Mouse (Mus musculus) embryonic facial prominence, embryonic 14.5 days (tissue): ENCODE results near the gene Nbdy. TPM values are rescaled to one million over a fixed set of nuclear protein-coding genes. Genes with fewer than 3 reads are reported as not detected.

Experiments
- ATAC-seq: fragments of 200-750 bp; cut with Nextera tagmentation; 2 replicates; pipeline ENCODE4 v1.8.0; 2017; ENCODE audit warnings: low read depth, moderate number of reproducible peaks, moderate TSS enrichment
- DNase-seq: peaks from one replicate; pipeline ENCODE4 v3.0.0-alpha.2; 2015; ENCODE audit warnings: low spot score
- H3K27ac ChIP-seq: fragments of 300-500 bp; sonication (generic); replicated peaks from 2 replicates; pipeline ENCODE4 v1.5.1; 2014; ENCODE audit warnings: low read depth, mild to moderate bottlenecking, low read length, moderate library complexity
- H3K27me3 ChIP-seq: fragments of 300-500 bp; sonication (generic); replicated peaks from 2 replicates; pipeline ENCODE4 v1.6.1; 2014; ENCODE audit warnings: low read length; ENCODE audit not compliant: control insufficient read depth, insufficient read depth
- H3K36me3 ChIP-seq: fragments of 300-500 bp; sonication (generic); 2 replicates; pipeline ENCODE4 v1.6.1; 2014; ENCODE audit warnings: low read length, mixed read lengths; ENCODE audit not compliant: control insufficient read depth, insufficient read depth
- H3K4me1 ChIP-seq: fragments of 300-500 bp; sonication (generic); 2 replicates; pipeline ENCODE4 v1.6.1; 2014; ENCODE audit warnings: antibody characterized with exemption, low read length; ENCODE audit not compliant: control insufficient read depth, insufficient read depth
- H3K4me2 ChIP-seq: fragments of 300-500 bp; sonication (generic); 2 replicates; pipeline ENCODE4 v1.6.1; 2014; ENCODE audit warnings: low read depth, mild to moderate bottlenecking, low read length, moderate library complexity, mixed read lengths
- H3K4me3 ChIP-seq: fragments of 300-500 bp; sonication (generic); 2 replicates; pipeline ENCODE4 v1.5.1; 2014; ENCODE audit warnings: low read depth, mild to moderate bottlenecking, low read length
- H3K9ac ChIP-seq: fragments of 300-500 bp; sonication (generic); 2 replicates; pipeline ENCODE4 v1.6.1; 2014; ENCODE audit warnings: low read depth, mild to moderate bottlenecking, low read length, moderate library complexity, mixed read lengths
- H3K9me3 ChIP-seq: fragments of 300-500 bp; sonication (generic); 2 replicates; pipeline ENCODE4 v1.6.1; 2016; ENCODE audit warnings: low read length; ENCODE audit not compliant: control insufficient read depth
- WGBS: fragments of 180-500 bp; shearing (Covaris S2); extraction: QIAGEN DNeasy Blood & Tissue Kit; methylation state at CpG from one replicate; pipeline ENCODE4 v1.1.7; 2014; 5-methylcytosine and 5-hydroxymethylcytosine counted together
- polyA plus RNA-seq: library from polyadenylated mRNA; unstranded; fragments of >200 nt; fragmentation: Nextera tagmentation; extraction: Ambion mirVana; gene quantifications from 2 replicates; pipeline ENCODE4 v1.2.1, GENCODE M21; 2014

The Nbdy gene
- 120 and 124 TPM in 2 replicates for polyA plus RNA-seq

DNA sequence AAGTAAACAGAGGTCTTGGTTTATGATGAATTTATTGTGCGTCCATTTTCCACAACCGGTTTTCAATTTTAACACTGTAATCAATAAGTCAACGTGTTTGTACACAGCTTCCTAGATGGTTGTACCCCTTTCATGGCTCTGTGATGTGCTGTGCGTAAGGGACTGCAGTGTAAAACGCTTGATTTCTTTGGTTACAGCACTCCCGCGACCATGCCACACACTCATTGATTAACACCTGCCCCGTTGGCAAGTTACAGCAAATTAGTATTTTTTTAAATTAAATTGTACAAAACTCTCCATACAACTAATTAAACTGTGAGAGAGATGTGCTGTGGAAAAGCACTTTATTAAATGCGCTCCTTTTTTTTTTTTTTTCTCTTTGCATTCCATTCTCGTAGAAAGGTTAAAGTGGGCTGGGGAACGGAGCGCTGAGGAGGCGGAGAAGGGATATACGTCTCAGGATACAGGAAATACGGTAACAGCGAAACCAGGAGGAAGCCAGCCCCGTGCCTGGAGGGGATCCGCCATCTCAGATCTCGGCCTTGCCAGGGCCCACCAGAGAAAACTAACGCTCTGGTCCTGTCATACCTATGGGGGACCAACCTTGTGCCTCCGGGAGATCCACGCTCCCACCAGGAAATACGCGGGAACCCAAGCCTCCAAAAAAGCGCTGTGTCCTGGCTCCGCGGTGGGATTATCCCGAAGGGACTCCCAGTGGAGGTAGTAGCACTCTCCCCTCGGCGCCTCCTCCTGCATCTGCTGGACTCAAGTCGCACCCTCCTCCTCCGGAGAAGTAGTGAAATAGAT lies at the start of gene Nbdy:
Gene Nbdy, plus strand, starts transcription at position 481 of the 807 bp plus-strand sequence.
- Histone ChIP-seq H3K4me1 (no peaks in the 10 kb centered on the region), H3K27ac (peak within 1 kb of the TSS; percentile 87), H3K9ac (peak within 1 kb of the TSS; percentile 74), H3K9me3 (no peaks in the 10 kb centered on the region), H3K4me3 (peak within 1 kb of the TSS; percentile 52), H3K36me3 (0 out of 2 replicates have a peak, but pooled peaks cover 4% of the 10 kb centered on the region), H3K27me3 (no peaks in the 10 kb centered on the region), H3K4me2 (peak within 1 kb of the TSS; percentile 56)
- WGBS: 17% methylated on average over 28 of the region's 32 CpGs
- ATAC-seq (peak; percentile 96), DNase-seq (peak; percentile 89)

DNA sequence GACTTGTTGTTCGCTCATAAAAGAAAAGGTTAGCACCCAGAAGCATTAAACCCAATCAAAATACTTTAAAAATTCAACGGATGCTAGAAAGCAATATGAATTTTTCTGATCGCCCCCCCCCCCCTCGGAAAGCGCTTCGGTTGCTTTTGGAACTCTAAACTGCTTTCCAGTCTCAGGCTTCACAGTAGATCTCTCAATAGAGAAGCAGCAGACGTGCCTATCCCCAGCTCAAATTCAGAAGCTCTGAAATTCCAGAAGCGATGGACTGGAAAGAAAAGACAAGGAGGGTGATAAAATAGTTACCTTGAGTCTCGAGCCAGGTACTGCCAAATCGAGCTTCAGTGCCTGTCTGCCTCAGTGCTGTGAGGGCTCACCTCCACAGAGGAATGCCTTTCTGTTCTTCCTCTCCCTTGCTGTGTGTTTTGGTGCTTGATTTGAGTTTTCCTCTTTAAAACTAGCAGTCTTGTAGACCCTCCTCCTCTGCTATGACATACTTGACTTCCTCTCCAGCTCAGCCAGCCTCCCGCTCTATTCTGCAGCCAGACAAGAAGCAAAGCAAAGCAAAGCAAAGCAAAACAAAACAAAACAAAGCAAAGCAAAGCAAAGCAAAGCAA lies 27.5 kb upstream of the Nbdy start, which contains the start of gene Kctd12b:
Gene Kctd12b, minus strand, starts transcription at position 610 of the 614 bp plus-strand sequence.
- peak within 1 kb of the TSS; percentile 41 for H3K4me3 ChIP-seq
- 0 out of 2 replicates have a peak, but pooled peaks cover 6% of the 10 kb centered on the region for H3K4me1 ChIP-seq
- DNase-seq (peak; percentile 66), ATAC-seq (peak; percentile 79)
- peak within 1 kb of the TSS; percentile 80 for H3K27ac ChIP-seq
- H3K9ac ChIP-seq: peak within 1 kb of the TSS; percentile 64
- peak within 1 kb of the TSS; percentile 52 for H3K4me2 ChIP-seq
- WGBS: 21% methylated on average over 11 of the region's 11 CpGs
- H3K9me3 ChIP-seq: no peaks in the 10 kb centered on the region
- no peaks in the 10 kb centered on the region for H3K36me3 ChIP-seq
- H3K27me3 ChIP-seq: no peaks in the 10 kb centered on the region

DNA sequence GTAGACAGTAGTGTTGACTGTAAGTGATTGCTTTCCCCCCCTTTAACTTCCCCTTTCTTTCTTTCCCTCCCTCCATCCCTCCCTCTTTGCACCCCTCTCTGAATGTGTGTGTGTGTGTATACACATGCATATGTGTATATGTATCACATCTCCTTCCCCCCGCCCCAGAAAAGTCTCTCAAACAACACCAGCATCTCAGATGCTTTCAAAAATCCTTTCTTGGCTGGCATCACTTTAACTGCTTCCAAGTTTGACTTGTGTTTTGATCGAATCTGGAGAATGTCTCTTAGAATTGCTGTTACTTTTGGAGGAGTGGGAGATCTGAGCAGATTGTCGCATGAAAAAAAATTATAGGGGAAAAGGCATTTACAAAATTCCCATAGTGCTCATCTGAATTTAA lies 22.9 kb upstream of the Nbdy start:
- Histone ChIP-seq H3K4me2 (no peak overlapping the region), H3K4me3 (no peak overlapping the region), H3K9me3 (no peaks in the 10 kb centered on the region), H3K36me3 (no peaks in the 10 kb centered on the region), H3K27me3 (no peaks in the 10 kb centered on the region), H3K27ac (no peak overlapping the region), H3K4me1 (no peaks in the 10 kb centered on the region), H3K9ac (no peak overlapping the region)
- DNase-seq (no peak), ATAC-seq (no peak)
- WGBS: 72% methylated on average over 3 of the region's 3 CpGs

- Histone ChIP-seq H3K4me3 (no peak overlapping the region), H3K4me2 (no peak overlapping the region), H3K9ac (no peak overlapping the region), H3K4me1 (no peaks in the 10 kb centered on the region), H3K36me3 (no peaks in the 10 kb centered on the region), H3K27me3 (0 out of 2 replicates have a peak, but pooled peaks cover 4% of the 10 kb centered on the region), H3K9me3 (no peaks in the 10 kb centered on the region), H3K27ac (no peak overlapping the region)
- DNase-seq (peak; percentile 23), ATAC-seq (no peak)
- WGBS: 41% methylated on average over 4 of the region's 4 CpGs
Measured at GRCm38 (mm10) chrX:153707735-153708134, 15.7 kb upstream of the Nbdy start.

DNA sequence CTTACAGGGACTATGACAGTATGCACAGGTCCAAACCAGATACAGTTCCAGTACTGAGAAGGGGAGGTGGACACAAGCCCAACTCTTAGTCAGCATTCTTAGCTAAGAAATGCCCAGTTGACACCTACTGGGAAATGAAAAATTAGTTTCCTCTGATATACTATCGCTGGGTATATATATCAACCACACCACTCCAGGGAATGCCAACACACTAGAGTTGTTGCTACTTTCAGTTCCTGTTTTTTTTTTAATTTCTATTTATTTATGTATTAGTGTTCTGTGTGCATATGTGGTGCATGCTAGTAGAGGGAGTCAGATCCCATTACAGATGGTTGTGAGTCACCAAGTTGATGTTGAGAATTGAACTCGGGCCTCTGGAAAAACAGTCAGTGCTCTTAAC lies 6.7 kb upstream of the Nbdy start:
- H3K9me3 ChIP-seq: no peaks in the 10 kb centered on the region

DNA sequence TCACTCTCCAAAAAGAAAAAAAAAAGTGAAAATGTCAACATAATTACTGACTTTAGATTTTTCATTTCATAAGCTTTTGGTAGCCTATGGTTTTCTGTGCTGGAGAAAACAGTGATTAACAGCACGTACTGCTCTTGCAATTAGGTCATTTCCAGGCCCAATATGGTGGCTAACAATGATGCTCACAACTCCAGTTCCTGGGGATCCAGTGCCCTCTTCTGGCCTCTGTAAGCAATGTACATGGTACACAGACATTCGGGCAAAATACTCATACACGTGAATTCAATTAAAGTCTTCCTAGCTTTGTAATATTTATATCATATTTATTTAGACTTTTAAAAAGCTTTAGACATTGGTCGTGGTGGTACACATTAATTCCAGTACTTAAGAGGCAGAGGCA lies 3.8 kb upstream of the Nbdy start:
- H3K36me3 ChIP-seq: no peaks in the 10 kb centered on the region
- no peak overlapping the region for H3K9ac ChIP-seq
- no peaks in the 10 kb centered on the region for H3K27me3 ChIP-seq
- 23% methylated on average over 4 of the region's 4 CpGs for WGBS
- H3K4me3 ChIP-seq: no peak overlapping the region
- H3K9me3 ChIP-seq: no peaks in the 10 kb centered on the region
- no peaks in the 10 kb centered on the region for H3K4me1 ChIP-seq
- no peak overlapping the region for H3K4me2 ChIP-seq
- ATAC-seq (no peak), DNase-seq (no peak)
- H3K27ac ChIP-seq: no peak overlapping the region

More for the DNA sequence above, 6.7 kb upstream of the Nbdy start:
- no peak overlapping the region for H3K4me2 ChIP-seq
- WGBS: 86% methylated on average over 2 of the region's 2 CpGs
- H3K36me3 ChIP-seq: no peaks in the 10 kb centered on the region
- no peaks in the 10 kb centered on the region for H3K27me3 ChIP-seq
- ATAC-seq (no peak), DNase-seq (no peak)
- no peak overlapping the region for H3K9ac ChIP-seq
- no peaks in the 10 kb centered on the region for H3K4me1 ChIP-seq
- no peak overlapping the region for H3K27ac ChIP-seq
- H3K4me3 ChIP-seq: no peak overlapping the region

DNA sequence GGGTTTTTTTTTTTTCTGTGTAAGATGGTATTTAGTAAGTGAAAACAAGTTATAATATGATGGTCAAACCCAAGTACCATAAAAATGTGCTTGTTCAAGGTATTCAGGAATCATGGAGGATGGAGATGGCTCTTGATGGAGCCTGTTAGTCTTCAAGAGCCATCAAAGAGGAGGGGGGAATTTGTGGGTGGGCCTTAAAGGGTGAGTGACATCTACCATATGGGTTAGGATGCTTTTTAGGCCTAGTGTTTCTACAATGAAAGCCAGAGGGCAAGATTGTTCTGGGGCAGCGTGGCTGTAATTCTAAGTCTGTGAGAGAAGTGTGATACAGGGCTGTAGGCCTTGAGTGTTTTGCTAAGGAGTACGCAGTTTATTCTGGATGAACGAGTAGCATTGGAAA lies 1.0 kb downstream of the Nbdy start:
- Histone ChIP-seq H3K4me3 (peak overlapping the region; percentile 52), H3K36me3 (0 out of 2 replicates have a peak, but pooled peaks cover 4% of the 10 kb centered on the region), H3K9me3 (no peaks in the 10 kb centered on the region), H3K27me3 (no peaks in the 10 kb centered on the region), H3K4me1 (no peaks in the 10 kb centered on the region), H3K4me2 (peak overlapping the region; percentile 56), H3K27ac (0 out of 2 replicates have a peak overlapping the region, but pooled peaks have one; percentile 28), H3K9ac (peak overlapping the region; percentile 51)
- peak; percentile 63 for DNase-seq
- 23% methylated on average over 3 of the region's 3 CpGs for WGBS
- ATAC-seq: no peak

GRCm38 (mm10) chrX:153735697-153736096 lies 12.3 kb downstream of the Nbdy start:
- Histone ChIP-seq H3K36me3 (peaks cover 6% of the 10 kb centered on the region; the same call in 1 of the 2 replicates), H3K27ac (no peak overlapping the region), H3K4me3 (no peak overlapping the region), H3K4me1 (no peaks in the 10 kb centered on the region), H3K9ac (no peak overlapping the region), H3K9me3 (no peaks in the 10 kb centered on the region), H3K27me3 (no peaks in the 10 kb centered on the region), H3K4me2 (no peak overlapping the region)
- DNase-seq (peak; percentile 8), ATAC-seq (no peak)
- WGBS: 67% methylated on average over 4 of the region's 4 CpGs
